Mouse (Mus musculus) hindbrain, embryonic 14.5 days (tissue): ENCODE data around the gene Pdss2. TPM values are rescaled to one million over a fixed set of nuclear protein-coding genes. Genes with fewer than 3 reads are reported as not detected.

ENCODE experiments used
- ATAC-seq: fragments of 200-750 bp; cut with Nextera tagmentation; 2 replicates; pipeline ENCODE4 v1.8.0; 2017; ENCODE audit warnings: moderate number of reproducible peaks, mild to moderate bottlenecking, moderate TSS enrichment, moderate library complexity; ENCODE audit not compliant: low FRiP score
- DNase-seq: peaks from one replicate; pipeline ENCODE4 v3.0.0-alpha.2; 2015; ENCODE audit warnings: low spot score
- H3K27ac ChIP-seq: fragments of 300-500 bp; sonication (generic); 2 replicates; pipeline ENCODE4 v1.5.1; 2014; ENCODE audit warnings: mild to moderate bottlenecking, moderate library complexity
- H3K27me3 ChIP-seq: fragments of 300-500 bp; sonication (generic); 2 replicates; pipeline ENCODE4 v1.6.1; 2014; ENCODE audit warnings: mild to moderate bottlenecking, low read length, mixed read lengths; ENCODE audit not compliant: control insufficient read depth, insufficient read depth
- H3K36me3 ChIP-seq: fragments of 300-500 bp; sonication (generic); replicated peaks from 2 replicates; pipeline ENCODE4 v1.6.1; 2014; ENCODE audit not compliant: control insufficient read depth, insufficient read depth
- H3K4me1 ChIP-seq: fragments of 300-500 bp; sonication (generic); replicated peaks from 2 replicates; pipeline ENCODE4 v1.6.1; 2014; ENCODE audit warnings: antibody characterized with exemption, low read length, mixed read lengths; ENCODE audit not compliant: control insufficient read depth, insufficient read depth
- H3K4me2 ChIP-seq: fragments of 300-500 bp; sonication (generic); replicated peaks from 2 replicates; pipeline ENCODE4 v1.6.1; 2014; ENCODE audit warnings: mild to moderate bottlenecking, moderate library complexity
- H3K4me3 ChIP-seq: fragments of 300-500 bp; sonication (generic); replicated peaks from 2 replicates; pipeline ENCODE4 v1.5.1; 2014; ENCODE audit warnings: mild to moderate bottlenecking, low read length
- H3K9ac ChIP-seq: fragments of 300-500 bp; sonication (generic); 2 replicates; pipeline ENCODE4 v1.6.1; 2014
- H3K9me3 ChIP-seq: fragments of 300-500 bp; sonication (generic); 2 replicates; pipeline ENCODE4 v1.6.1; 2016; ENCODE audit warnings: low read length; ENCODE audit not compliant: control insufficient read depth
- WGBS: fragments of 180-500 bp; shearing (Covaris S2); extraction: QIAGEN DNeasy Blood & Tissue Kit; methylation state at CpG from one replicate; pipeline ENCODE4 v1.1.7; 2014; 5-methylcytosine and 5-hydroxymethylcytosine counted together
- polyA plus RNA-seq: library from polyadenylated mRNA; unstranded; fragments of >200 nt; fragmentation: Nextera tagmentation; extraction: Ambion mirVana; gene quantifications from 2 replicates; pipeline ENCODE4 v1.2.1, GENCODE M21; 2014

Gene Pdss2
- polyA plus RNA-seq, 1 experiment from 2014 or later: 15.0 TPM

GRCm38 (mm10) chr10:43376749-43377148, 155.5 kb downstream of the Pdss2 start:
- Histone ChIP-seq H3K9ac (no peak overlapping the region), H3K27me3 (no peaks in the 10 kb centered on the region), H3K9me3 (no peaks in the 10 kb centered on the region), H3K4me3 (no peak overlapping the region), H3K27ac (no peak overlapping the region), H3K4me2 (no peak overlapping the region), H3K36me3 (no peaks in the 10 kb centered on the region), H3K4me1 (peaks cover 5% of the 10 kb centered on the region; the same call in 1 of the 2 replicates)
- WGBS: 88% methylated on average over 8 of the region's 8 CpGs
- no peak for ATAC-seq
- no peak for DNase-seq

- DNase-seq: peak; percentile 62
- Histone ChIP-seq H3K4me3 (no peak overlapping the region), H3K9ac (no peak overlapping the region), H3K9me3 (no peaks in the 10 kb centered on the region), H3K36me3 (no peaks in the 10 kb centered on the region), H3K27me3 (no peaks in the 10 kb centered on the region), H3K4me2 (no peak overlapping the region), H3K4me1 (no peaks in the 10 kb centered on the region; the same call in 1 of the 2 replicates), H3K27ac (no peak overlapping the region)
- 38% methylated on average over 5 of the region's 5 CpGs for WGBS
- ATAC-seq: no peak
Observed at GRCm38 (mm10) chr10:43378279-43378678, 157.0 kb downstream of the Pdss2 start.

- Histone ChIP-seq H3K9ac (no peak overlapping the region), H3K4me3 (no peak overlapping the region), H3K9me3 (no peaks in the 10 kb centered on the region), H3K4me2 (no peak overlapping the region), H3K27ac (no peak overlapping the region), H3K4me1 (no peaks in the 10 kb centered on the region; the same call in 1 of the 2 replicates), H3K27me3 (no peaks in the 10 kb centered on the region), H3K36me3 (no peaks in the 10 kb centered on the region)
- ATAC-seq (no peak), DNase-seq (no peak)
- WGBS: 79% methylated on average over 15 of the region's 15 CpGs
Observed at GRCm38 (mm10) chr10:43378732-43379644, 157.7 kb downstream of the Pdss2 start.

- no peaks in the 10 kb centered on the region for H3K36me3 ChIP-seq
- no peak overlapping the region for H3K4me3 ChIP-seq
- H3K9ac ChIP-seq: no peak overlapping the region
- H3K9me3 ChIP-seq: no peaks in the 10 kb centered on the region
- H3K27me3 ChIP-seq: no peaks in the 10 kb centered on the region
- no peak overlapping the region for H3K27ac ChIP-seq
- no peaks in the 10 kb centered on the region; the same call in 1 of the 2 replicates for H3K4me1 ChIP-seq
- H3K4me2 ChIP-seq: no peak overlapping the region
- ATAC-seq: no peak
- 83% methylated on average over 3 of the region's 3 CpGs for WGBS
- DNase-seq: no peak
Observed at GRCm38 (mm10) chr10:43382660-43383059, 161.4 kb downstream of the Pdss2 start.

GRCm38 (mm10) chr10:43384623-43385022, 163.3 kb downstream of the Pdss2 start:
- Histone ChIP-seq H3K9ac (no peak overlapping the region), H3K27ac (no peak overlapping the region), H3K27me3 (no peaks in the 10 kb centered on the region), H3K36me3 (no peaks in the 10 kb centered on the region), H3K4me1 (no peaks in the 10 kb centered on the region), H3K4me3 (no peak overlapping the region), H3K4me2 (no peak overlapping the region), H3K9me3 (no peaks in the 10 kb centered on the region)
- DNase-seq (no peak), ATAC-seq (no peak)
- WGBS: 92% methylated on average over 5 of the region's 5 CpGs

- no peaks in the 10 kb centered on the region for H3K4me1 ChIP-seq
- H3K9ac ChIP-seq: no peak overlapping the region
- H3K9me3 ChIP-seq: no peaks in the 10 kb centered on the region
- H3K36me3 ChIP-seq: no peaks in the 10 kb centered on the region
- WGBS: 97% methylated on average over 2 of the region's 2 CpGs
- H3K27me3 ChIP-seq: no peaks in the 10 kb centered on the region
- no peak overlapping the region for H3K4me3 ChIP-seq
- DNase-seq: no peak
- H3K4me2 ChIP-seq: no peak overlapping the region
- ATAC-seq: no peak
- H3K27ac ChIP-seq: no peak overlapping the region
Observed at GRCm38 (mm10) chr10:43392921-43393320, 171.6 kb downstream of the Pdss2 start.

GRCm38 (mm10) chr10:43393818-43394217, 172.5 kb downstream of the Pdss2 start:
- Histone ChIP-seq H3K4me3 (no peak overlapping the region), H3K4me1 (no peaks in the 10 kb centered on the region), H3K9ac (no peak overlapping the region), H3K9me3 (no peaks in the 10 kb centered on the region), H3K27ac (no peak overlapping the region), H3K27me3 (no peaks in the 10 kb centered on the region), H3K36me3 (no peaks in the 10 kb centered on the region), H3K4me2 (no peak overlapping the region)
- WGBS: 92% methylated on average over 6 of the region's 6 CpGs
- ATAC-seq (no peak), DNase-seq (no peak)

- Histone ChIP-seq H3K36me3 (no peaks in the 10 kb centered on the region), H3K4me3 (no peak overlapping the region), H3K4me2 (no peak overlapping the region), H3K27ac (no peak overlapping the region), H3K4me1 (no peaks in the 10 kb centered on the region), H3K27me3 (no peaks in the 10 kb centered on the region), H3K9ac (no peak overlapping the region), H3K9me3 (no peaks in the 10 kb centered on the region)
- DNase-seq (no peak), ATAC-seq (no peak)
- 85% methylated on average over 4 of the region's 4 CpGs for WGBS
Observed at GRCm38 (mm10) chr10:43395824-43396223, 174.5 kb downstream of the Pdss2 start.

- no peaks in the 10 kb centered on the region for H3K4me1 ChIP-seq
- no peak overlapping the region for H3K4me3 ChIP-seq
- ATAC-seq (no peak), DNase-seq (no peak)
- no peak overlapping the region for H3K27ac ChIP-seq
- no peaks in the 10 kb centered on the region for H3K36me3 ChIP-seq
- 76% methylated on average over 7 of the region's 7 CpGs for WGBS
- H3K27me3 ChIP-seq: no peaks in the 10 kb centered on the region
- H3K9ac ChIP-seq: no peak overlapping the region
- no peak overlapping the region for H3K4me2 ChIP-seq
- no peaks in the 10 kb centered on the region for H3K9me3 ChIP-seq
Observed at GRCm38 (mm10) chr10:43399596-43400316, 178.5 kb downstream of the Pdss2 start.
